Mouse (Mus musculus) forelimb bud, embryonic 11.5 days (tissue): ENCODE data around the gene Osbpl5.
A peak's percentile ranks its signal among the peaks of the same experiment; 100 is the strongest.

ENCODE experiments used
- DNase-seq: peaks from one replicate; pipeline ENCODE4 v3.0.0-alpha.2; 2012; ENCODE audit warnings: low read depth, low spot score

The Osbpl5 gene

GRCm38 (mm10) chr7:143756125-143757026, at the start of gene Osbpl5:
Osbpl5 (minus strand) TSS chr7:143756985.
- no peak for DNase-seq

- DNase-seq: no peak
Measured at GRCm38 (mm10) chr7:143805199-143805624, 48.4 kb upstream of the Osbpl5 start.

GRCm38 (mm10) chr7:143801195-143802065, 44.6 kb upstream of the Osbpl5 start:
- no peak for DNase-seq

GRCm38 (mm10) chr7:143800770-143801169, 44.0 kb upstream of the Osbpl5 start:
- no peak for DNase-seq

GRCm38 (mm10) chr7:143798783-143799182, 42.0 kb upstream of the Osbpl5 start:
- no peak for DNase-seq

- DNase-seq: peak; percentile 7
Measured at GRCm38 (mm10) chr7:143793121-143793520, 36.3 kb upstream of the Osbpl5 start.

GRCm38 (mm10) chr7:143792336-143792985, 35.7 kb upstream of the Osbpl5 start:
- no peak for DNase-seq

GRCm38 (mm10) chr7:143783996-143784829, 27.4 kb upstream of the Osbpl5 start, which contains the start of gene Mrgpre:
Mrgpre (minus strand) TSS chr7:143784500.
- DNase-seq: peak; percentile 77

- DNase-seq: no peak
Measured at GRCm38 (mm10) chr7:143783378-143783995, 26.7 kb upstream of the Osbpl5 start.

GRCm38 (mm10) chr7:143777375-143777774, 20.6 kb upstream of the Osbpl5 start:
- DNase-seq: no peak

GRCm38 (mm10) chr7:143776137-143776536, 19.4 kb upstream of the Osbpl5 start:
- DNase-seq: no peak

GRCm38 (mm10) chr7:143769461-143769860, 12.7 kb upstream of the Osbpl5 start:
- DNase-seq: no peak

GRCm38 (mm10) chr7:143768267-143768666, 11.5 kb upstream of the Osbpl5 start:
- DNase-seq: no peak

- no peak for DNase-seq
Measured at GRCm38 (mm10) chr7:143766893-143767292, 10.1 kb upstream of the Osbpl5 start, which contains the start of gene Mrgprg. Mrgprg (minus strand) TSS chr7:143766993.

GRCm38 (mm10) chr7:143764876-143765530, 8.2 kb upstream of the Osbpl5 start:
- DNase-seq: no peak

GRCm38 (mm10) chr7:143763794-143764193, 7.0 kb upstream of the Osbpl5 start:
- DNase-seq: peak; percentile 49

- no peak for DNase-seq
Measured at GRCm38 (mm10) chr7:143758956-143759355, 2.2 kb upstream of the Osbpl5 start.

GRCm38 (mm10) chr7:143757696-143758095, 911 bp upstream of the Osbpl5 start:
- no peak for DNase-seq

- peak; percentile 60 for DNase-seq
Measured at GRCm38 (mm10) chr7:143757027-143757390, 224 bp upstream of the Osbpl5 start.
